Mouse (Mus musculus) C2C12 (cell line): Measurements from ENCODE around the gene Spef2.

ENCODE experiments used
- CEBPB ChIP-seq: IDR thresholded peaks from one replicate; pipeline ENCODE4 v1.6.1; 2011; ENCODE audit warnings: low read depth, mild to moderate bottlenecking, control low read depth, moderate library complexity
- CTCF ChIP-seq: IDR thresholded peaks from one replicate; pipeline ENCODE4 v1.5.1; 2011; ENCODE audit not compliant: control insufficient read depth, insufficient read depth, insufficient read length
- FOSL1 ChIP-seq: IDR thresholded peaks from one replicate; pipeline ENCODE4 v1.8.0; 2011; ENCODE audit warnings: mild to moderate bottlenecking, low read length; ENCODE audit not compliant: poor library complexity, insufficient read depth, severe bottlenecking
- MAX ChIP-seq: IDR thresholded peaks from one replicate; pipeline ENCODE4 v1.6.1; 2011; ENCODE audit warnings: mild to moderate bottlenecking, control low read depth
- MYOD1 ChIP-seq: IDR thresholded peaks from one replicate; pipeline ENCODE4 v1.6.1; 2011; ENCODE audit warnings: low read depth; ENCODE audit not compliant: control insufficient read depth, insufficient read length
- MYOG ChIP-seq: IDR thresholded peaks from one replicate; pipeline ENCODE4 v1.6.1; 2011; ENCODE audit not compliant: control insufficient read depth, insufficient read length; ENCODE audit errors: extremely low read depth
- USF1 ChIP-seq: IDR thresholded peaks from one replicate; pipeline ENCODE4 v1.6.1; 2011; ENCODE audit warnings: low read depth, mild to moderate bottlenecking, control low read depth, moderate library complexity

- TF ChIP-seq CTCF (no peak), MAX (no peak), FOSL1 (no peak), USF1 (no peak), MYOD1 (no peak), CEBPB (no peak), MYOG (no peak)
These were observed 57.8 kb downstream of the Spef2 start for GRCm38 (mm10) chr15:9690845-9691244.
